Mouse (Mus musculus) olfactory bulb, adult 2 months (tissue): ENCODE measurements around the gene Frmd4a. TPM values are rescaled to one million over a fixed set of nuclear protein-coding genes. Genes with fewer than 3 reads are reported as not detected.
"Not testable (repeated sequence)": the region's sequence is repeated elsewhere in the genome, so short reads cannot be mapped to it uniquely, and the experiment has no call there.

Experiments used
- H3K27ac ChIP-seq: fragments of 200-500 bp; 2 replicates; pipeline ENCODE4 v1.5.1; 2012; ENCODE audit warnings: low read depth, low read length; ENCODE audit not compliant: insufficient read depth
- H3K4me1 ChIP-seq: fragments of 200-500 bp; 2 replicates; pipeline ENCODE4 v1.6.1; 2012; ENCODE audit warnings: low read length; ENCODE audit not compliant: control insufficient read depth, insufficient read depth
- H3K4me3 ChIP-seq: fragments of 200-500 bp; 2 replicates; pipeline ENCODE4 v1.5.1; 2012; ENCODE audit warnings: mild to moderate bottlenecking, low read depth, low read length, moderate library complexity; ENCODE audit not compliant: insufficient read depth
- CTCF ChIP-seq: fragments of 200-500 bp; IDR thresholded peaks from 2 replicates; pipeline ENCODE4 v1.5.1; 2012; ENCODE audit warnings: low read depth, mild to moderate bottlenecking, low read length, moderate library complexity; ENCODE audit not compliant: insufficient read depth
- POLR2A ChIP-seq: fragments of 200-500 bp; IDR thresholded peaks from 2 replicates; pipeline ENCODE4 v1.6.1; 2012; ENCODE audit warnings: mild to moderate bottlenecking, low read depth, low read length, moderate library complexity; ENCODE audit not compliant: insufficient read depth
- WGBS: fragments of 180-500 bp; shearing (Covaris S2); methylation state at CpG from one replicate; pipeline ENCODE4 v1.1.7; 2018; 5-methylcytosine and 5-hydroxymethylcytosine counted together
- polyA plus RNA-seq: library from polyadenylated mRNA; stranded (reverse); fragments of >200 nt; gene quantifications from 2 replicates; pipeline ENCODE4 v1.2.4, GENCODE M21; 2012; ENCODE audit warnings: low replicate concordance; ENCODE audit not compliant: missing spikeins, insufficient read depth, insufficient read length

The Frmd4a gene
- polyA plus RNA-seq, 1 experiment = not detected

GRCm38 (mm10) chr2:4552486-4552885 is 535.0 kb downstream of the Frmd4a start:
- Histone ChIP-seq H3K27ac (no peak overlapping the region), H3K4me1 (peaks cover 17% of the 10 kb centered on the region), H3K4me3 (no peak overlapping the region)
- TF ChIP-seq CTCF (no peak), POLR2A (no peak)
- 93% methylated on average over 4 of the region's 4 CpGs for WGBS

DNA sequence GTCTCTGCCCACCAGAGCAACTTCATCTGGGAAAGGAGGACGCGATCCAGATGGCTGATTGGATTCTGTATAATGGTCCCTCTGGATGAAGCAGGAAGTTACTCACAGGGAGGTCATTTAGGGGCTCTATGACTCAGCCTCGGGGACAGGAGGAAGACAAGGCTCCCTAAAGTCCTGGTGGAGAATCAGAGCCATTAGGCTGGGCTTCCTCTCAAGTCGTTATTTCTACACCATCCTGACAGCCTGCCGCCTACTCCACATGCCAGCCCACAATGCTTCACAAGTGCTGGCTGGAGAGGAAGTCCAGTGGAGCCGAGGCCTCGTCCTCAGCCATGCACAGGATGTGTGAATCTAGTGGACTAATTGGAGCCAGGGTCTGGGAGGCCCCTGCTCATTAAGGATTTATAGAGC is 537.7 kb downstream of the Frmd4a start:
- Histone ChIP-seq H3K4me3 (no peak overlapping the region), H3K4me1 (peaks cover 21% of the 10 kb centered on the region), H3K27ac (peak overlapping the region; percentile 65)
- no peak for TF ChIP-seq CTCF
- TF ChIP-seq POLR2A = no peak
- WGBS = 29% methylated on average over 7 of the region's 7 CpGs

DNA sequence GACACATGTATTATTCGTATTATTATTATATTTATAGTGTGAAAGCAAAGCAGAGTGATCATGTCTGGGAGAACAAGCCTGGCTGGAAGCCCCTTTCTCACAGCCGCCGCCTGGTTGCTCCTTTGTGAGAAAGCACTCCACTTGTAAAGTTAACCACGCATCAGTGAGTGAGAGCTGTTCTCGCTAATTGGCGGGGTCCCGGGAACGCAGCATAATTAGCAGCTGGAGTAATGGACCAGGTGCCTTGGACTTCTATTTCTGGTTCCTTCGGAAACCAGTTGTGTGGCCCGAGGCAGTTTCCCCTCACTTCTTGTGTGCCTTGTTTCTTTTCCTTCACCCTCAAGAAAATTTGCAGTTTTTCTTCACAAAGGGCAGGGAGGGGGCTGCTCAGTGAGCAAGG is 538.7 kb downstream of the Frmd4a start:
- H3K4me1 ChIP-seq = peaks cover 25% of the 10 kb centered on the region
- TF ChIP-seq POLR2A (no peak), CTCF (no peak)
- H3K27ac ChIP-seq = no peak overlapping the region
- 25% methylated on average over 10 of the region's 10 CpGs for whole genome bisulfite sequencing
- no peak overlapping the region for H3K4me3 ChIP-seq

GRCm38 (mm10) chr2:4557028-4557427 is 539.5 kb downstream of the Frmd4a start:
- peaks cover 26% of the 10 kb centered on the region for H3K4me1 ChIP-seq
- TF ChIP-seq POLR2A (no peak), CTCF (no peak)
- 24% methylated on average over 4 of the region's 4 CpGs for WGBS

GRCm38 (mm10) chr2:4557466-4557865 is 539.9 kb downstream of the Frmd4a start:
- Histone ChIP-seq H3K27ac (peak overlapping the region; percentile 59; the same call in 1 of the 2 replicates), H3K4me3 (no peak overlapping the region), H3K4me1 (peaks cover 26% of the 10 kb centered on the region)
- TF ChIP-seq CTCF (no peak), POLR2A (no peak)
- WGBS = 27% methylated on average over 4 of the region's 4 CpGs

More at GRCm38 (mm10) chr2:4557028-4557427, 539.5 kb downstream of the Frmd4a start:
- Histone ChIP-seq H3K4me3 (no peak overlapping the region), H3K27ac (no peak overlapping the region; the same call in 1 of the 2 replicates)

GRCm38 (mm10) chr2:4558651-4559203 is 541.2 kb downstream of the Frmd4a start:
- no peak for TF ChIP-seq CTCF
- TF ChIP-seq POLR2A = no peak
- 16% methylated on average over 8 of the region's 8 CpGs for WGBS
- Histone ChIP-seq H3K27ac (peak overlapping the region; percentile 77), H3K4me1 (peaks cover 26% of the 10 kb centered on the region), H3K4me3 (peak overlapping the region; percentile 50)

- TF ChIP-seq POLR2A (peak; percentile 17; the same call in 1 of the 2 replicates), CTCF (no peak)
- under 1% methylated on average over 27 of the region's 27 CpGs for WGBS
- Histone ChIP-seq H3K4me3 (peak overlapping the region; percentile 50), H3K4me1 (peaks cover 26% of the 10 kb centered on the region), H3K27ac (peak overlapping the region; percentile 77)
Observed at GRCm38 (mm10) chr2:4559211-4559882, 541.8 kb downstream of the Frmd4a start.

GRCm38 (mm10) chr2:4559883-4560247 is 542.3 kb downstream of the Frmd4a start:
- WGBS = 6% methylated on average over 8 of the region's 8 CpGs
- TF ChIP-seq POLR2A (no peak; the same call in 1 of the 2 replicates), CTCF (no peak)
- Histone ChIP-seq H3K4me1 (peaks cover 26% of the 10 kb centered on the region), H3K4me3 (peak overlapping the region; percentile 50), H3K27ac (peak overlapping the region; percentile 77)

DNA sequence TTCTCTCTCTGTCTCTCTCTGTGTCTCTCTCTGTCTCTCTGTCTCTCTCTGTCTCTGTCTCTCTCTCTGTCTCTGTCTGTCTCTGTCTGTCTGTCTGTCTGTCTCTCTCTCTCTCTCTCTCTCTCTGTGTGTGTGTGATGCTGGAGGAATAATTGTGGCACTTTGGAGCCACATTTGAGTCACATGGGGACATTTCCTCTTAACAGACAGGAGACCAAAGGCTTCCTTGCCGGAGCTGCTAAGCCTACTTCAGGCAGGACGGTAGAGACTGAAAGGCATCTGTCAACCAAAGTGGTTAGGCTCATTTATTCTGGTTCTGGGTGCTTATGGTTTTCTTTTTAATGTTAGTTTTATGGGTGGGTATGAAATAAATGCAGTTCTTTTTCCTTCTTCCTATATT is 543.0 kb downstream of the Frmd4a start:
- WGBS = 46% methylated on average over 2 of the region's 2 CpGs
- peak overlapping the region; percentile 72 for H3K27ac ChIP-seq
- peaks cover 21% of the 10 kb centered on the region for H3K4me1 ChIP-seq
- not testable (repeated sequence) for H3K4me3 ChIP-seq
